Mouse (Mus musculus) regulatory T cell (primary cell): Measurements from ENCODE around the gene Hoxd8.

Experiments used
- in situ Hi-C: fragments of 300-600 bp; cut with MboI, MseI; formaldehyde crosslinking; loops from one replicate; pipeline ENCODE4 v1.15.1; 2025; ENCODE audit warnings: high pct_unique_total_duplicates

Hoxd8 gene

DNA sequence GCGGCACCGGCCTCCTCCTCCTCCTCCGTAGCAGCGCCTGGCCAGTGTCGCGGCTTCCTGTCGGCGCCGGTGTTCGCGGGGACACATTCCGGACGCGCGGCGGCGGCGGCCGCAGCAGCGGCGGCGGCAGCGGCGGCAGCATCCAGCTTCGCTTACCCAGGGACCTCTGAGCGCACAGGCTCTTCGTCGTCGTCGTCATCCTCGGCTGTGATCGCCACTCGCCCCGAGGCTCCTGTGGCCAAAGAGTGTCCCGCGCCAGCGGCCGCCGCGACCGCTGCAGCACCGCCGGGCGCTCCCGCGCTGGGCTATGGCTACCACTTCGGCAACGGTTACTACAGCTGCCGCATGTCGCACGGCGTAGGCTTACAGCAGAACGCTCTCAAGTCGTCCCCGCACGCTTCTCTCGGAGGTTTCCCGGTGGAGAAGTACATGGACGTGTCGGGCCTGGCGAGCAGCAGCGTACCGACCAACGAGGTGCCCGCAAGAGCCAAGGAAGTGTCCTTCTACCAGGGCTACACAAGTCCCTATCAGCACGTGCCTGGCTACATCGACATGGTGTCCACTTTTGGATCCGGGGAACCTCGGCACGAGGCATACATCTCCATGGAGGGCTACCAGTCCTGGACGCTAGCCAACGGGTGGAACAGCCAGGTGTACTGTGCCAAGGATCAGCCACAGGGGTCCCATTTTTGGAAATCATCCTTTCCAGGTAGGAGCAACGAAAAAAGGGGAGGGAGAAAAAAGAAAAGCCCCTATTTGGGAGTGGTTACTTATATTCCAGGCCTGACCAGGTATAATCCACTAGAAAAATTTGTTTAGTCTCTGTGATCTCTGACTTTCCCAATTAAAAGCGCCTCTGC lies 35.8 kb upstream of the Hoxd8 start:
- in situ Hi-C loops: loop anchor here (10.0 to 25.0 kb wide), 3 partner anchors 374 to 1081 kb away; partner anchors contain the start of gene Chrna1

DNA sequence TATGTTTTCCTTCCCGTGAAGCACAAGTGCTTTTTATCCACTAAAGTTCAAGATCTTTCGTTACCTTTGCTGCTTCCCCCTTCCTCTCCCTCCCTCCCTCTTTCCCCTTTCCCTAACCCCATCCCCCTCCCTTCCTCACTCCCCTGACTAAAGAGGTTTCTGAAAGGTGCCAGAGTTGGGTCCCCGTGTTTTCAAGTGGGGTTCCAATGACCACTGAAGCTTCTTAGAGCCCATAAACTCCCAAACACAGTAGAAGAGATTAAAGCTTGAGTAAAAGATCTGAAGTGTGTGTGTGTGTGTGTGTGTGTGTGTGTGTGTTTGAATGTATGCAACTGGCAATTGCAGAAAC lies 35.2 kb upstream of the Hoxd8 start:
- in situ Hi-C loops: loop anchor here (10.0 to 25.0 kb wide), 3 partner anchors 374 to 1082 kb away; partner anchors contain the start of gene Chrna1

DNA sequence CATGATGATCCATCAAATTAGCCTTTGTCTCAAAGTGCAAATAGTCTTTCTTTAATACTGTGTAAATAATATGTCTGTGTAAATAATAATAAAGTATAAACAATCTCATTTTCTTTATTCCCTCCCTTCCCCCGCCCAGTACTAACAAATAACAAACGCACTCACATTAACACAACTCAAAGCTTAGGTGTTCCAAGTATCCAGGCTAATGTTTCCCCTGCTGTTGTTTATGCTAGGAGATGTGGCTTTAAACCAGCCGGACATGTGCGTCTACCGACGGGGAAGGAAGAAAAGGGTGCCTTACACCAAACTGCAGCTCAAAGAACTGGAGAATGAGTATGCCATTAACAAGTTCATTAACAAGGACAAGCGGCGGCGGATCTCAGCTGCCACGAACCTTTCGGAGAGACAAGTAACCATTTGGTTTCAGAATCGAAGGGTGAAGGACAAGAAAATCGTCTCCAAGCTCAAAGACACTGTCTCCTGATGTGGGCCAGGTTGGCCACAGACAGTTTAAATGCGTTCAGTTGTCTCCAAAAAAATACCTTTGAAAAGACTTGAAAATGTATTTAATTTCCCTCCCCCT lies 34.7 kb upstream of the Hoxd8 start:
- in situ Hi-C loops: loop anchor here (10.0 to 25.0 kb wide), 3 partner anchors 375 to 1082 kb away; partner anchors contain the start of gene Chrna1

DNA sequence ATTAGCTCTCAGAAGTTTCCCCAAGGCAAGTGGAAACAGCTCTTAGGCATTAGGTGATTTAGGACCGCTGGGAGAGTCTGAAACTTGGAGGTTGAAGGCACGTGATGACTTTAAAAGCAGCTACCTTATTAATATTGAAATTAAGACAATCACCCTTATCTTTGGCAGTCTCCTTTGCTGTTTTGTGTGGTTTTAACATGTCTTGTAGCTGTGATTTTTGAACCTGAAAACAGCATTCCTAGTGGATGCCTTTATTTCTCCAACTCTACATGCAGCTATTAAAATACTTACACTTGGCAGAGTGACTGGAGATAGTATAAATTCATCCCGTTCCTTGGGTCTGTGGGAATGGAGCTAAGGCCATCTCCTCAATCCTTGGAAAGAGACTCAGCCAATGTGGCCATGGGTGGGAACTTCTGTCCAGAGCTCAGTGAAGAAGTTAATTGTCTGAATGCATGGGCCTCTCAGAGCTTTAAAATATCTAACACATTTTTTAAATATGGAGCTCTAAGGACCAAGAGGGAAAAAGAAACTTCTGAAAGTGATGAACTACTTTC lies 33.7 kb upstream of the Hoxd8 start:
- in situ Hi-C loops: loop anchor here (25.0 kb wide), 2 partner anchors 708 to 1083 kb away; partner anchors contain the start of gene Chrna1

DNA sequence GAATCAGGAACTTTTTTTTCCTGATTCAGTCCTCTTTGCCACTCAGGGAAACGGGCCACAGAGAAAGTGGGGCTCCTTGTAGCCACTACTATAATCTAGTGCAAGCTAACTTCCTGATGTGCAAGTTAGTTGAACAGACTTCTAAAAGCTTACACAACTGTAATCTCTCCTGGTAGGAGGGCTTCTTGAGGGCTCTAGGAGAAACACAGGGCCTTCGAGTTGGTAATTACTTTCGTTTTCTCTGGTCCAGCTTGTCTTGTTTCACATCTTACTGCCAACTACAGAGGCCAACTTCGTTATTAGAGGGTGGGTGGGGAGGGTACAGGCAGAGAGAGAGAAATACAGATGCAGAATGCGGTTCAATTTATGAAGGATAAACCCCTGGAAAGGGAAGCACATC lies 32.6 kb upstream of the Hoxd8 start:
- in situ Hi-C loops: loop anchor here (25.0 kb wide), 2 partner anchors 710 to 1085 kb away; partner anchors contain the start of gene Chrna1

DNA sequence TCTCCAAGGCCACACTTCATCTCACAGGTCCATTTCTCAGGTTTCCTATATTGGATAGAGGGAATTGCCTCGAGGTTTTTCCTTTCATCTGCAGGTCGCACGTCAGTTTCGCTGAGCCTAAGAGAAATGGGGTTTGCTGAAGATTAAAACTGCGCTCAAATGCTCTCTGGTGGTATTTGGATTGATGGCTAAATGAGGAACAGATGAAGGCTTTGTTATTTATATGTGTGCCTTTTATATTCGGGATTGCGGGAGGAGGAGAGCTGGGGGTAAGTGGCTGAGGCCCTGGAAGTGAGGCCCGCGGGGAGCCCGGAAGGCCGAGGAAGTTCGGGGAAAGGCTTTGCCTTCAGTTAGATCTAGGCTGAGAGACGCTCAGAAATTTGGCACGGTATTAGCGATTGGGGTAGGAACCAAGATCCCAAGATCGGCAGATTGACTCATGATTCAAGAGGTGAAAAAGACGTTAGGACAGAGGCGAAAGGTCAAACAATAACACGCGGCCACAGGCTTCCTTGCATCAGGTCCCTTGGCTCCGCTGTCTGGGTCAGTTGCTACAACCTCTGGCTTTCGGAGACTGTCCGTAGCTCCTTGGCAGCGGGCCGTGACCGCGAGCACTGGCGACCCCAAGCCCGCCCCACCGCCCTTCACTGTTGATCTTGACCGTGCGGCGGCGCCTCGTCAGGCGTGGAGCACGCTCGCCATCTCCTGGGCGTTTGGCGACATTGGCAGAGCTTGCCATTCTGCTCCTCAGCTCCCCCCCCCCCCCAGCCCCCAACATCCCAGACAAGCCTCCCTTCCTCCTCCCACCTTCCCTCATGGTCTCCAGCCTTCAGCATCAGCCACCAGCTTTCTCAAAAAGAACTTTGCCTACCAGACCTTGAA lies 31.7 kb upstream of the Hoxd8 start:
- in situ Hi-C loops: loop anchor here (25.0 kb wide), 2 partner anchors 710 to 1085 kb away; partner anchors contain the start of gene Chrna1

DNA sequence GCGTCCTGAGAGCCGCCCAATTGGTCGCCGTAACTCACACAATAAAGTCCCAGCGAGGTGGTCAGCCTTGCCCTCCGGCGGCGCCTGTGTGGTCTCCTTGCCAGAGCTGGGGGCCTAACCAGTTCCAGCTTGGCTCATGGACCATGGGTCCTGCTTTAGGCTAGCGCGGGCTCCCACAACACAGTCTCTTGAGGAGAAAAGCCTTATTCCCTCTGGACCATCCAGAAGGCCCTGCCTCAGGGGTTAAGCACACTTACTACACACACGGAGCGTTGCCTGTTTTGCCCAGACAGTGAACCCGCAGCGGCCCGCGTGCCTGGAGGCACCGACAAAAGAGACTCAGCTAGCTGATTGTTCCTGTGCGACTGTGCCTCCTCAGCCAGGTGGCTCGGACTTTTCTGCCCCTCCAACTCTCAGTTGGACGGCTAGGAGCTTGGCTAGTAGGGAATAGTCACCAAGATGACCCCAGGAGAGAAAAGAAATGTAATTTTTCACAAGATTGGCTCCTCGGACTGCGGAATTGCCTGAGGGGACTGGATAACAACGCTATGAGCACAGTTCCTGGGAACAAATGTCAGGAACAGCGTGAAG lies 30.5 kb upstream of the Hoxd8 start:
- in situ Hi-C loops: loop anchor here (25.0 kb wide), 2 partner anchors 712 to 1087 kb away; partner anchors contain the start of gene Chrna1

DNA sequence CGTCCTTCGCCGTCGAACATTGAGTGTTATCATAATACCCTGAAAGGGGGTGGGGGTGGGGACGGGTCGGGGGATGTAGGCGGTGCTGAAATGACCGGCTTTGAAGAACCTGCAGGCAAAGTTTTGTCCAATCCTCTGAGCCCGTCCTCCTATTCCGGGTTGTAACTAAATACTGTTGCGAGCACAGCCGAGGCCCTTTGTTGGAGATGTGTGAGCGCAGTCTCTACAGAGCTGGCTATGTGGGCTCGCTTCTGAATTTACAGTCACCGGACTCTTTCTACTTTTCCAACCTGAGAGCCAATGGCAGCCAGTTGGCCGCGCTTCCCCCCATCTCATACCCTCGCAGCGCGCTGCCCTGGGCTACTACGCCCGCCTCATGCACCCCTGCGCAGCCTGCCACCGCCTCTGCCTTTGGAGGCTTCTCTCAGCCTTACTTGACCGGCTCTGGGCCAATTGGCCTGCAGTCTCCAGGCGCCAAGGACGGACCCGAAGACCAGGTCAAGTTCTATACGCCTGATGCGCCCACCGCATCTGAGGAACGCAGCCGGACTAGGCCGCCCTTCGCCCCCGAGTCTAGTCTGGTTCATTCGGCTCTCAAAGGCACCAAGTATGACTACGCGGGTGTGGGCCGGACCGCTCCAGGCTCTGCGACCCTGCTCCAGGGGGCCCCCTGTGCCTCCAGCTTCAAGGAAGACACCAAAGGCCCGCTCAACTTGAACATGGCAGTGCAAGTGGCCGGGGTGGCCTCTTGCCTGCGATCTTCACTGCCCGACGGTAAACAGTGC lies 29.3 kb upstream of the Hoxd8 start, which contains the start of gene Hoxd12:
TSS of gene Hoxd12 (plus strand) at position 133 of the 785 bp plus-strand sequence.
- in situ Hi-C loops: loop anchor here (25.0 kb wide), 3 partner anchors 713 to 1088 kb away; partner anchors contain the start of gene Chrna1

DNA sequence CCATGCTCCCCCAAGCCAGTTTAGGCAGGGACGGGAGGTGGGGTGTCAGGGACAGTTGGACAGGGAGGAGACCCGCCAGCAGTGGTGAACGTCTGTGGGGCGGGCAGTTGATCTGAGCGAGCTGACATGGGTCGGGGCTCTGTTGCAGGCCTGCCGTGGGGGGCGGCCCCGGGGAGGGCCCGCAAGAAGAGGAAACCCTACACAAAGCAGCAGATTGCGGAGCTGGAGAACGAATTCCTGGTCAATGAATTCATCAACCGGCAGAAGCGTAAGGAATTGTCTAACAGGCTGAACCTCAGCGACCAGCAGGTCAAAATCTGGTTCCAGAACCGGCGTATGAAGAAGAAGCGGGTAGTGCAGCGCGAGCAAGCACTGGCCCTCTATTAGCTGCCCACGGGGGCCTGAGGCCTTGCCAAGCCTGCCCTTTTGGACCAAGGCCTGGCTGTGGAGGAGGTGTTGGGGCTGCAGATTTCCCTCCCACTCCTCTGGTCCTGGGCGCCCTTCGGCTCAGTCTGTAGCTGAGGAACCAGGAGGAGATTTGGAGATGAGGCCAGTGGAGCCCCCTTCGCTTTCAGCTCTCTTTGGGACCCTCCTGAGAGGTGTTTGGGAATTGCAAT lies 28.6 kb upstream of the Hoxd8 start:
- in situ Hi-C loops: loop anchor here (25.0 kb wide), 1 partner anchor 912 kb away; no protein-coding TSS in a partner anchor

DNA sequence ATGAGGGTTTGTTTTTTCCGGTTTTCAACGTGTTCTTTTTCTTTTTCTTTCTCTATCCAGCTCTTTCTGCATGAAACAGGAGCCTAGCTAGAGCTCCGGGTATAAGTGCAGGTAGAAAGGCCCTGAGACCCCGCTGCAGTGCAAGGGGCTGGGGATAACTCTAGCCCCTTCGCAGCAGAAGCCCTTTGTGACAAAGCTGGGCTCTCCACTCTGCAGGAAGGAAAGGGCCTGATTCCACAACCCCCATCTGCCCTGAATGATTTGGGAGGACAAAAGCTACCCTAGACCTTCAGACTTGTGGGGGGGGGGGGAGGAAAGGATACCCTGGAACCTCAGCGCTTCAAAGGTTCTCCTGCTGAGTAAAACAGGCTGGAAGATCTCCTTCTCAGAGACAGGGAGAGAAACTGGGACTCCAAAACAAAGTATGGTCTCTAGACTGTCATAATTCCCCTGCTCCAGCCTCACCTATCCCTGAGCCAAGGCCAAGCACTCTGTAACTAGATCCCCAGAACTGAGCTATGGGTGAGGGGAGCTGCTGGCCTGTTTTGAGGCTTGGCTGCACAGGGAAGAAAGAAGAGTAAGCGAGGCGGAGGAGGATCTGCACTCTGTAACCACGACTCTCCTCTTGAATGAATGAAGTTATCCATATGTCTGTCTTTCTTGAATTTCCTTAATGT lies 27.9 kb upstream of the Hoxd8 start:
- in situ Hi-C loops: loop anchor here (25.0 kb wide), 1 partner anchor 911 kb away; no protein-coding TSS in a partner anchor

DNA sequence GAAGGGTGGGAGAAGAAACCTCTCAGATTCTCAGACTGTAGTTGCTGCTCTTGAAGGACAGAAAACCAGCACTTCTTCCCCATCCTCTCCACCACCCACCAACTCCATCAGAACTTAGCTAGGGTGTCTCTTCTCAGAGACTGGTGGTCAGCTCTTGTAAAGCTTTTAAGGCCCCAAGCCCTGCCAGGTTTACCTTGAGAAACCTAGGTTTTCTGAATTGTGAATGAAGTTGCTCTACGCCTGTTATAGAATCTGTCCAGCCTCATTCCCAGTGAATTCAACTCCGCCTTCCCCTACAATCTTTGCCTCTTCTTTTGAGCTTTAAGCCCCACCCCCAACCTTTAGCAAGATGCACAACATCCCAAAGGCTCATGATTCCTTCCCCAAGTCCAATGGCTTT lies 27.3 kb upstream of the Hoxd8 start:
- in situ Hi-C loops: loop anchor here (25.0 kb wide), 1 partner anchor 910 kb away; no protein-coding TSS in a partner anchor

DNA sequence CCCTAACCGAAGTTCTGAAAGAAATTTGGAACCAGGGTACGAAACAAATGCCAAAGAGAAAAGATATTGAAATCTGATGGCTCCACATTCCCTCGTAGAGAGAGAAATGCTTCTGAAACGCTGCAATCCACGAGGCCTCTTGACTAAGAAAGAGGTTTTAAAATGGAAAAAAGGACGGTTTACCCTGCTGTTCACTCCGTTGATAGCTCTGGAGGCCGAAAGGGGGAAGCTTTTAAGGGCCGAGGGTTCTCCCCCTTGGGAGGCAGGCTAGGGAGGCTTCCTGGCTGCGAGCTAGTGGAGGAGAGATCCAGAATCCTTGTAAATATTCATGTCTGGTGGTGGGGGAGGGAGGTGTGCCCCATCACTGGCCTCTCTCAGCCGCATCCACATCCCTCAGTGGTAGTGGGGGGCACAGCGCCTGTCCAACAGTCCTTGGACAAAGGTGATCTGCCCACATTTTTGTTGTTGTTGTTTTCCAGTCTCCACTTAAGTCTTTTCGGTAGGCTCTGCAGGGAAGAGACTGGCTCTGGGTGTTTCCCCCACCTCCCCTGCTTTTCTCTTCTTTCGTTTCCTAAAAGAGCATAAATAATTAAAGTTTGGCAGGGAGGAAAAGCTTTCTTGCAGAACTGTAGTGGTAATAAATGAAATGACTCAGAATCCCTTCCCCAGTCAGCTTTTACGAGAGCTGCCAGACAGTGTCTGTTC lies 25.4 kb upstream of the Hoxd8 start, which contains the start of gene Hoxd11:
TSS of gene Hoxd11 (plus strand) at position 667 of the 705 bp plus-strand sequence.
- in situ Hi-C loops: loop anchor here (25.0 kb wide), 1 partner anchor 908 kb away; no protein-coding TSS in a partner anchor

DNA sequence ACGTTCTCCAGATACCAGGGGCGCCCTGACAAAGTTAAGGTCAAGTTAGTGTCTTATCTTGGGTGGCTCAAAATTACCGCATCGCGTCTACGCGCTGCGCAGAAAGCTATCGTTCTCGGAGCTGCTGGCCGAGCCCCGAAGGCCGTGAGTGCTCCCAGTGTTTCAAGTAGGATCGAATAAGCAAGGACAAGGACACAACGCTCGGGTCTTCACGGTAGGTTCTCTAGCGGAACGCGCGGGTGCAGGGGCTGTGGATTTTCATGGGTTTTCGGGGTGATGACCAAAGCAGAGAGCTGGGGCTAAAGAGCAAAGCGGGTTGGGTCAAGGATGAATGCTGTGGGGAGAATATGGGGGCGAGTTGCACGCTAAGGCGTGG lies 24.8 kb upstream of the Hoxd8 start:
- in situ Hi-C loops: loop anchor here (25.0 kb wide), 1 partner anchor 908 kb away; no protein-coding TSS in a partner anchor

DNA sequence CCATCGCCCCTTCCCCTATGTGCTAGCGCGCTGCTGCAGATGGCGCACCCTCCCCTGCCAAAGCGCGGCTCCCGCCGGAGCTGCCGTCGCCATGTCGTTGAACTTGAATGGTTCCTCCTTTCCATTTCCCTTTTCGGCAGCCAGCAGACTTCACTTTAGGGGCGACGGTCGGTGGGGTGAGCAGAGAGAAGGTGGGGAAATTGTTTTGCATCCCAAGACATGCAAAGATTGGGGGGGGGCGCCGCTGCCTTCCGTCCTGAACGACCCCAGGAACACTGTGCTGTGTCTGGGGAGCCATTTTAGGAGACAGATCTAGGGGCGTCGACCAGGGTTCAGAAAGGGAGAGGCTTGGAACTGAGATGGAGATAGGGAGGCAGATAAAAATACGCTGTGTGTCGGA lies 24.4 kb upstream of the Hoxd8 start:
- in situ Hi-C loops: loop anchor here (25.0 kb wide), 1 partner anchor 907 kb away; no protein-coding TSS in a partner anchor

DNA sequence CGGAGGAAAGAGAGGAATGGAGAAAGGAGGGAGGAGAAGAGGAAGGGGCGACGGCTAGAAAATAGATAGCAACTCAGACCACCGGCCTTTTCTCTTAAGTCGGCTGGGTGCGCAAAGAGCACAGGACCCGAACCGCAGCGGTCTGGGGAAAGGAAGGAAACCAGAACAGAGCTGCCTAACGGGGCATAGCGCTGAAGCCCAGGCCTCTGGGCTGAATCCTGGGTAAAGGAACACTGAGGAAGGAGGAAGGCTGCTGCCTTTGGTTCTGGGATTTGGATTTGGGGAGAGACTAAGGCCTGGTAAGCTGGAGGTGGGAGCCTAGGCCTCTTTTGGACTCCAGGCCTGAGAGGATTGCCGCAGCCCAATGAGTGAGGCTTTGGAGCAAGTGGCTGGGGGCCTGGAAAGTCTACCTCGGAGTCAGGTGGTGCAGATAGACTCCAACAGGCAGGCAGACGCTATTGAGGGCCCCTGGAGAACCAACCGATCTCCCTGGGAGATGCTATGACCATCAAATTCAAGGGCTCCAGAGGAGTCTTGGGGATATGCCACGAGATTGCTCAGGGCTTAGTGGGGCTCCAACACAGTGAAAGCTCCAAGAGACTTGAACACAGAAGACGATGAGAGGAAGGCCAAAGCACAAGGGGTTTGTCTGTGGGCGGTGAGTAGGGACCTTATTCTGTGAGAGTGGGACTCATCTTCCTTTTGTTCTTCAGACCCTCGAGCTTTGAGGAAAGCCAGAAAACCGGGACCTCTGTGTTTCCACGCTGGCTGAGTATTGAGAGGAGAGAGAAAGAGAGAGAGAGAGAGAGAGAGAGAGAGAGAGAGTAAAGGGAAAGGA lies 23.6 kb upstream of the Hoxd8 start:
- in situ Hi-C loops: loop anchor here (25.0 kb wide), 1 partner anchor 907 kb away; no protein-coding TSS in a partner anchor
